ENCODE assay signal across 20 mouse cellular contexts in genomic region chr3:123179041-123179440, GRCm38 (mm10). TPM values are rescaled to one million over a fixed set of nuclear protein-coding genes. Genes with fewer than 3 reads are reported as not detected.
A peak's percentile ranks its signal among the peaks of the same experiment; 100 is the strongest.
DNase-seq lines count a peak whose midpoint lies in the region; ATAC-seq lines count a peak whose summit lies in the region.
"Had no signal": no experiment of that assay in that cellular context is flagged by ENCODE, and none has a peak within 500 bp of the region (broad histone marks: within the 10 kb centered on the region; RNA-seq: fewer than 3 reads in every experiment).

No protein-coding gene starts in this region.

- H3K4me3 ChIP-seq in kidney, embryonic 15.5 days (replicated peaks) = no peak overlapping the region
- no peak overlapping the region for H3K4me3 ChIP-seq in stomach, embryonic 15.5 days (replicated peaks)
- H3K4me3 ChIP-seq in midbrain, embryonic 11.5 days (ENCODE audit: low read depth, low read length) = no peak overlapping the region
- H3K4me3 ChIP-seq: forebrain, embryonic 12.5 days; heart, adult 2 months; heart, embryonic 15.5 days; hindbrain, embryonic 15.5 days; limb, embryonic 12.5 days had no signal

- DNase-seq in kidney, adult 18-20 months = no peak
- DNase-seq in CD4-positive helper T cell, adult 2 months (ENCODE audit: low read depth, low spot score) = peak; percentile 37
- no peak for DNase-seq in midbrain, embryonic 11.5 days (ENCODE audit: low spot score, missing footprints)
- DNase-seq in liver = no peak
- DNase-seq: adrenal gland, postnatal 14 days; cerebellum, adult 11-12 months; cerebellum, postnatal 36 days; gastrocnemius, postnatal 10 days; heart, adult 2 months; heart, postnatal 4 days; thymus, adult 18-20 months had no signal

- WGBS in kidney, embryonic 15.5 days = 79% methylated on average over 5 of the region's 5 CpGs
- 68% methylated on average over 5 of the region's 5 CpGs for WGBS in stomach, embryonic 15.5 days
- WGBS in midbrain, embryonic 11.5 days = 92% methylated on average over 5 of the region's 5 CpGs

- peak overlapping the region; percentile 54; the same call in 1 of the 2 replicates for H3K27ac ChIP-seq in kidney, embryonic 15.5 days
- H3K27ac ChIP-seq in stomach, embryonic 15.5 days = peak overlapping the region; percentile 77; the same call in 1 of the 2 replicates
- H3K27ac ChIP-seq in midbrain, embryonic 11.5 days (ENCODE audit: low read depth, low read length) = no peak overlapping the region
- H3K27ac ChIP-seq: forebrain, embryonic 12.5 days; heart, adult 2 months; hindbrain, embryonic 15.5 days; limb, embryonic 12.5 days; liver, embryonic 14.5 days had no signal

- H3K27me3 ChIP-seq in kidney, embryonic 15.5 days = no peaks in the 10 kb centered on the region
- no peaks in the 10 kb centered on the region for H3K27me3 ChIP-seq in stomach, embryonic 15.5 days (replicated peaks)
- H3K27me3 ChIP-seq in midbrain, embryonic 11.5 days (ENCODE audit: control insufficient read depth, insufficient read depth, low read length) = no peaks in the 10 kb centered on the region
- H3K27me3 ChIP-seq: forebrain, embryonic 12.5 days; heart, embryonic 15.5 days; hindbrain, embryonic 15.5 days; limb, embryonic 12.5 days had no signal

- no peak for ATAC-seq in kidney, embryonic 15.5 days (replicated peaks; ENCODE audit: low FRiP score)
- peak; percentile 57 for ATAC-seq in activated CD4-positive, CD25-positive, alpha-beta regulatory T cell, adult 4 months
- ATAC-seq in stomach, embryonic 15.5 days (ENCODE audit: insufficient read depth, low FRiP score, low read depth) = no peak
- no peak for ATAC-seq in midbrain, embryonic 11.5 days (ENCODE audit: low FRiP score)

- H3K9me3 ChIP-seq in kidney, embryonic 15.5 days (replicated peaks) = no peaks in the 10 kb centered on the region
- no peaks in the 10 kb centered on the region for H3K9me3 ChIP-seq in stomach, embryonic 15.5 days
- H3K9me3 ChIP-seq in midbrain, embryonic 11.5 days (ENCODE audit: control insufficient read depth, low read length) = no peaks in the 10 kb centered on the region
- H3K9me3 ChIP-seq: forebrain, embryonic 12.5 days; G1E; heart, embryonic 15.5 days; hindbrain, embryonic 15.5 days; limb, embryonic 12.5 days had no signal

- peaks cover 15% of the 10 kb centered on the region; the same call in 1 of the 2 replicates for H3K4me1 ChIP-seq in kidney, embryonic 15.5 days
- H3K4me1 ChIP-seq in stomach, embryonic 15.5 days = peaks cover 9% of the 10 kb centered on the region; the same call in 1 of the 2 replicates
- H3K4me1 ChIP-seq in midbrain, embryonic 11.5 days (ENCODE audit: control insufficient read depth, insufficient read depth, low read length) = no peaks in the 10 kb centered on the region
- H3K4me1 ChIP-seq: forebrain, embryonic 12.5 days; hindbrain, embryonic 15.5 days had no signal

- H3K9ac ChIP-seq in kidney, embryonic 15.5 days = no peak overlapping the region
- no peak overlapping the region for H3K9ac ChIP-seq in stomach, embryonic 15.5 days
- H3K9ac ChIP-seq in midbrain, embryonic 11.5 days (ENCODE audit: low read length) = no peak overlapping the region
- H3K9ac ChIP-seq: forebrain, embryonic 12.5 days; heart, embryonic 15.5 days; hindbrain, embryonic 15.5 days; limb, embryonic 12.5 days; liver, embryonic 14.5 days had no signal

- no peak overlapping the region for H3K4me2 ChIP-seq in kidney, embryonic 15.5 days
- no peak overlapping the region for H3K4me2 ChIP-seq in stomach, embryonic 15.5 days
- H3K4me2 ChIP-seq in midbrain, embryonic 11.5 days = no peak overlapping the region
- H3K4me2 ChIP-seq: forebrain, embryonic 12.5 days; heart, embryonic 15.5 days; hindbrain, embryonic 15.5 days; limb, embryonic 12.5 days had no signal

- no peaks in the 10 kb centered on the region for H3K36me3 ChIP-seq in kidney, embryonic 15.5 days
- no peaks in the 10 kb centered on the region for H3K36me3 ChIP-seq in stomach, embryonic 15.5 days
- H3K36me3 ChIP-seq in midbrain, embryonic 11.5 days (ENCODE audit: control insufficient read depth, insufficient read depth, low read length) = no peaks in the 10 kb centered on the region
- H3K36me3 ChIP-seq: forebrain, embryonic 12.5 days; G1E; heart, embryonic 15.5 days; hindbrain, embryonic 15.5 days; limb, embryonic 12.5 days had no signal

RNA-seq across cellular contexts. Expression of gene Synpo2, which starts 56.9 kb away (rescaled TPM):
- 8.3 and 11.5 TPM in 2 replicates for polyA plus RNA-seq in kidney, embryonic 15.5 days (2015; fragmentation: Nextera tagmentation; extraction: Ambion mirVana)
- under 1 TPM in 1 of 2 experiments, not detected in 1; 0.13 TPM for polyA plus RNA-seq in activated CD4-positive, CD25-positive, alpha-beta regulatory T cell, adult 4 months (2017; shearing (Covaris generic))
- 28.0 and 33.2 TPM in 2 replicates for polyA plus RNA-seq in stomach, embryonic 15.5 days (2015; fragmentation: Nextera tagmentation; extraction: Ambion mirVana)
- 4.8 and 5.2 TPM in 2 replicates for polyA plus RNA-seq in midbrain, embryonic 11.5 days (2014; fragmentation: Nextera tagmentation; extraction: Ambion mirVana)
- polyA plus RNA-seq: G1E had no signal
